ENCODE assay signal across 9 mouse cellular contexts in genomic region chr14:27596265-27596664, GRCm38 (mm10). TPM values are rescaled to one million over a fixed set of nuclear protein-coding genes. Genes with fewer than 3 reads are reported as not detected.
A peak's percentile ranks its signal among the peaks of the same experiment; 100 is the strongest.
DNase-seq lines count a peak whose midpoint lies in the region; ATAC-seq and TF ChIP-seq lines count a peak whose summit lies in the region.
"Had no signal": no experiment of that assay in that cellular context is flagged by ENCODE, and none has a peak within 500 bp of the region (broad histone marks: within the 10 kb centered on the region; RNA-seq: fewer than 3 reads in every experiment).

No protein-coding gene starts in this region.

- H3K9ac ChIP-seq in neural tube, embryonic 15.5 days (replicated peaks), result no peak overlapping the region
- H3K9ac ChIP-seq in liver, adult 2 months (ENCODE audit: low read depth, low read length), result no peak overlapping the region

- peaks cover 8% of the 10 kb centered on the region; the same call in 1 of the 2 replicates for H3K9me3 ChIP-seq in neural tube, embryonic 15.5 days (replicated peaks)

- H3K4me3 ChIP-seq in neural tube, embryonic 15.5 days (replicated peaks), result no peak overlapping the region
- H3K4me3 ChIP-seq in kidney, adult 2 months (ENCODE audit: insufficient read depth, low read depth, low read length), result no peak overlapping the region
- H3K4me3 ChIP-seq in liver, adult 2 months (ENCODE audit: insufficient read depth, low read depth, low read length), result no peak overlapping the region
- H3K4me3 ChIP-seq: erythroblast, embryonic 14.5 days had no signal

- no peak overlapping the region for H3K4me2 ChIP-seq in neural tube, embryonic 15.5 days

- peak; percentile 77 for DNase-seq in neural tube, embryonic 10.5 days (ENCODE audit: extremely low spot score, low spot score)
- DNase-seq in cerebellum, adult 9-11 months, result peak; percentile 54
- DNase-seq in gastrocnemius, postnatal 14 days, result peak; percentile 82
- peak; percentile 80 for DNase-seq in kidney, adult 2 months
- DNase-seq in liver, adult 2 months (ENCODE audit: extremely low read depth, low read depth, low spot score), result peak; percentile 58
- peak; percentile 64 for DNase-seq in ovary, postnatal 10 days (ENCODE audit: low spot score)
- DNase-seq in thymus, postnatal 10 days (ENCODE audit: low spot score in 2 of 2), result peak; percentile 56 to 88

- TF ChIP-seq POLR2A in kidney, adult 2 months (IDR thresholded peaks at IDR 0.05; ENCODE audit: low read depth, low read length), result no peak
- no peak for TF ChIP-seq POLR2A in liver, adult 2 months (IDR thresholded peaks at IDR 0.05; ENCODE audit: extremely low read depth, insufficient read depth, low read length)

- H3K79me2 ChIP-seq in liver, adult 2 months (ENCODE audit: control insufficient read depth, insufficient read depth, low read length), result no peaks in the 10 kb centered on the region

- 4% methylated on average over 7 of the region's 7 CpGs for WGBS in neural tube, embryonic 15.5 days
- 2% methylated on average over 7 of the region's 7 CpGs for WGBS in kidney, adult 2 months
- WGBS in liver, adult 2 months, result 3% methylated on average over 7 of the region's 7 CpGs

- no peaks in the 10 kb centered on the region for H3K36me3 ChIP-seq in neural tube, embryonic 15.5 days
- H3K36me3 ChIP-seq in kidney, adult 2 months (ENCODE audit: control insufficient read depth, insufficient read depth, low read length), result no peaks in the 10 kb centered on the region
- no peaks in the 10 kb centered on the region for H3K36me3 ChIP-seq in liver, adult 2 months (ENCODE audit: control insufficient read depth, insufficient read depth, low read length)

- no peak for ATAC-seq in neural tube, embryonic 15.5 days (ENCODE audit: low FRiP score)

- peak; percentile 70 for TF ChIP-seq CTCF in kidney, adult 2 months (conservative IDR thresholded peaks at IDR 0.05; ENCODE audit: insufficient read depth, insufficient read length, low read depth, low read length)
- peak; percentile 75 for TF ChIP-seq CTCF in liver, adult 2 months (IDR thresholded peaks at IDR 0.05; ENCODE audit: low read depth, low read length)

- H3K27me3 ChIP-seq in neural tube, embryonic 15.5 days (replicated peaks), result 0 out of 2 replicates have a peak, but pooled peaks cover 2% of the 10 kb centered on the region
- no peaks in the 10 kb centered on the region for H3K27me3 ChIP-seq in kidney, adult 2 months (replicated peaks; ENCODE audit: control insufficient read depth, insufficient read depth, low read length)
- no peaks in the 10 kb centered on the region for H3K27me3 ChIP-seq in liver, adult 2 months (ENCODE audit: control insufficient read depth, insufficient read depth, low read length)

- H3K4me1 ChIP-seq in neural tube, embryonic 15.5 days, result no peaks in the 10 kb centered on the region
- H3K4me1 ChIP-seq in kidney, adult 2 months (ENCODE audit: control insufficient read depth, insufficient read depth, low read length), result no peaks in the 10 kb centered on the region
- H3K4me1 ChIP-seq in liver, adult 2 months (ENCODE audit: control insufficient read depth, insufficient read depth, low read length), result no peaks in the 10 kb centered on the region

- intact Hi-C loops in gastrocnemius, postnatal 14 days (cut with DNase I; ENCODE audit: low total_unique reads), result no loop called here

- no peak overlapping the region for H3K27ac ChIP-seq in neural tube, embryonic 15.5 days (replicated peaks)
- H3K27ac ChIP-seq in kidney, adult 2 months (ENCODE audit: insufficient read depth, low read depth, low read length), result no peak overlapping the region
- no peak overlapping the region for H3K27ac ChIP-seq in liver, adult 2 months (replicated peaks; ENCODE audit: insufficient read depth, low read depth, low read length)

RNA-seq across cellular contexts. Expression of gene Erc2, which starts 26.0 kb away (rescaled TPM):
- polyA plus RNA-seq in neural tube, embryonic 15.5 days (2015; fragmentation: Nextera tagmentation; extraction: Ambion mirVana), result 61.8 and 80.3 TPM in 2 replicates
- total RNA-seq in gastrocnemius, postnatal 14 days (2021), result under 1 TPM; 0.38 to 0.86 TPM
- polyA plus RNA-seq in kidney, adult 2 months (2012; rRNA removed), result 6.2 and 6.9 TPM in 2 replicates
- 4.5 and 7.0 TPM in 2 replicates for total RNA-seq in liver, adult 2 months (2014; rRNA removed)
- polyA plus RNA-seq in liver, adult 2 months (2012; rRNA removed), result 5.0 and 6.1 TPM in 2 replicates
- polyA plus RNA-seq: erythroblast, embryonic 14.5 days had no signal
